Mouse (Mus musculus): Measurements from ENCODE around the gene Zbtb16. TPM values are rescaled to one million over a fixed set of nuclear protein-coding genes. Genes with fewer than 3 reads are reported as not detected.

Gene Zbtb16
- polyA plus RNA-seq, 1 experiment, result not detected

DNA sequence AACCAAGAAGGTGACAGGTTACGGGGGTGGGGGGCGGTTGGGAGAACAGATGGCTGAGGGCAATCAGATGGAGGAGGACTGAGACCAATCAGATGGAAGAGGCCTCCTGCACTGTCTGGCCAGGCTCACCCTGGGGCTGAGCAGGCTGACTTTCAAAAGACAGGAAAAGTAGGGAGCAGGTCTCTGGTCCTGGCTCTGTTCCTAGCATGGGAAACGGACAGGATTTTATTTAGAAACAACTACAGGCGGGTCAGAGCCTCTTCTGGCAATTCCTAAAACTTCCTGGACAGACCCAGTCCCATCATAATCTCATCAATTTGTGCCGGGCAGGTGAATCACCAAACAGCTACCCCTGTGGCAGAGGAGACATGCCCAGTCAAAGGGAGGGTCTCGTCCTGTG lies 102.9 kb downstream of the Zbtb16 start:
- Histone ChIP-seq H3K27me3 (ENCODE audit: control insufficient read depth, insufficient read depth, insufficient read length) (peaks cover 9% of the 10 kb centered on the region), H3K4me3 (no peak overlapping the region)

DNA sequence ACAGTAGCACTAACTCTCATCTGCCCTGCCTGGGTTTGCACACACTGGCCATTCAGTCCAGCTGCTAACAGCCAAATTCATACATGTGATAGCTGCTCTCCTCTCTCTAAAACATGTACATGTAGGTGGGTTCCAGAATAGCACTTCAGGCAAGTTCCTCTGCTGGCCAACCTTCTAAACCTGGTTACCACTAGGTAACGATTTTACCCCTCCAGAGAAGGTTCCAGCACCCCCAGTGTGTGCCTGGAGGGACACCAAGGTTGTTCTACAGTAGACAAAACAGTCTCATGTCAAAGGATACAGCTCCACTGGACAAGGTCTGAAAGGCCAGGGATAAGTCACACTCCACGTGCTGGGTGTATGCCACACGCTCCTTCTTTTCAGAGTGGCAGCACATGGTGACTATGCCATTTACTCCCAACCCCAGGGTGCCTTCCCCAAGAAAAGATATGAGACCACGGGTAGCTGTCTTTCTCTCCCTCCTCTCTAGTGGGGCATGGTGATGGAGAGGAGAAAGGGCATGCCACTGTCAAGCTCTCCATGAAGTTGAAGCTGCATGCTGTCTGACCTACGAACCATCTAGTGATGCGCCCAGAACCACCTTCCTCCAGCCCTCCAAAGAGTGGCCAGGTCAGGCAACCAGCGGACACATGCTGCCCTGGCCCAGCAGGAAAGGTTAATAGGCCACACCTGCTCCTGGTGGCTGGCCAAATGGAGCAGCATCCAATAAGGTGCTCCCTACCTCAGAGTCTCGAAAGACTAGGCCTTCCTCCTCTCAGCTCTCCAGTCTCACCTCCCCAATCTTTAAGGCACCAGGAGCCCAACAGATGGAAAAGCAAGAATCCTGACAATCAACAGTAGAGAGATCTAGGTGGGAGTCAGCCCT lies 104.1 kb downstream of the Zbtb16 start:
- TF ChIP-seq SRF (IDR thresholded peaks at IDR 0.05; ENCODE audit: control insufficient read depth, insufficient read length, low read depth), result no peak
- TF ChIP-seq POLR2A (IDR thresholded peaks at IDR 0.05; ENCODE audit: insufficient read length, low read depth), result no peak
- TF ChIP-seq MYOG (IDR thresholded peaks at IDR 0.05; ENCODE audit: control insufficient read depth in 1 of 3, insufficient read depth in 1 of 3, insufficient read length in 2 of 3, low read depth in 2 of 3), result no peak
- no peak for TF ChIP-seq TCF3 (IDR thresholded peaks at IDR 0.05; ENCODE audit: insufficient read length, low read depth)
- TF ChIP-seq REST (IDR thresholded peaks at IDR 0.05; ENCODE audit: insufficient read depth, insufficient read length), result no peak
- no peak for TF ChIP-seq POLR2AphosphoS2 (IDR thresholded peaks at IDR 0.05; ENCODE audit: insufficient read length, low read depth)
- no peak for TF ChIP-seq MYOD1 (IDR thresholded peaks at IDR 0.05; ENCODE audit: control insufficient read depth in 1 of 3, insufficient read length in 2 of 3, low read depth in 2 of 3)
- TF ChIP-seq MAX (IDR thresholded peaks at IDR 0.05; ENCODE audit: low read depth), result no peak
- no peak for TF ChIP-seq TCF12 (IDR thresholded peaks at IDR 0.05; ENCODE audit: insufficient read depth, poor library complexity, severe bottlenecking)
- no peak for TF ChIP-seq CEBPB (IDR thresholded peaks at IDR 0.05; ENCODE audit: insufficient read depth, poor library complexity, severe bottlenecking)
- TF ChIP-seq E2F4 (IDR thresholded peaks at IDR 0.05; ENCODE audit: insufficient read depth), result no peak
- no peak for TF ChIP-seq USF1 (IDR thresholded peaks at IDR 0.05; ENCODE audit: low read depth)
- no peak overlapping the region for H3K4me2 ChIP-seq (ENCODE audit: low read depth)
- no peaks in the 10 kb centered on the region for H3K79me2 ChIP-seq (ENCODE audit: control insufficient read depth, insufficient read depth)
- H3K4me3 ChIP-seq, result no peak overlapping the region
- H3K36me3 ChIP-seq (ENCODE audit: control insufficient read depth, insufficient read depth), result no peaks in the 10 kb centered on the region
- no peak overlapping the region for H3ac ChIP-seq (ENCODE audit: control insufficient read depth, insufficient read length)
- peaks cover 9% of the 10 kb centered on the region for H3K27me3 ChIP-seq (ENCODE audit: control insufficient read depth, insufficient read depth, insufficient read length)

More for the DNA sequence above, 102.9 kb downstream of the Zbtb16 start:
- H3ac ChIP-seq (ENCODE audit: control insufficient read depth, insufficient read length), result no peak overlapping the region
- no peaks in the 10 kb centered on the region for H3K79me2 ChIP-seq (ENCODE audit: control insufficient read depth, insufficient read depth)
- TF ChIP-seq E2F4 (IDR thresholded peaks at IDR 0.05; ENCODE audit: insufficient read depth), result no peak
- no peaks in the 10 kb centered on the region for H3K36me3 ChIP-seq (ENCODE audit: control insufficient read depth, insufficient read depth)
- H3K4me2 ChIP-seq (ENCODE audit: low read depth), result peak overlapping the region; percentile 12

DNA sequence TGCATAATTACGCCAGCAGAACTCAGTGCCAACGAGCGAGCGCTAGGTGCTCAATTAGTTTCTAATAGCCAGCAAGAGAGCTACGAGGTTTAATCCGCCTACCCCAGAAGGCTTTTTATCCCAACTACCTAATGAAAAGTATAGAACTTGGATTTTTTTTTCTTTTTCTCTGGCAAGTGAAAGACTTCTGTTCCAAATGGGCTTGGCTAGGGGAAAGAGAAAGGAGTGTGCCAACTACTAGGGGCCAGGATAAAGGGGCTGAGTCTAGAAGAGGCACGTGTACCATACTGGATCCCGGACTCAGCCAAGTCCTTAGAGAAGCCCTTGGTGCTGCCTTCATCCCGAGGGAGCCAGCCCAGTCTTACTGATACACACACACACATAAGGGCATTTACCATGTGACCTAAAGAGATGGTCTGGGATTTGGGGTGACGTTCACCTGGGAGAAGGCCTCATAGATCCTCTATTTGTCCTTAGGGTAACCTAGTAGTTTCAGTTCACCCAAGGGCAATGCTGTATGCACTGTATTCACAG lies 105.5 kb downstream of the Zbtb16 start:
- Histone ChIP-seq H3K27me3 (ENCODE audit: control insufficient read depth, insufficient read depth, insufficient read length) (peaks cover 6% of the 10 kb centered on the region), H3K36me3 (ENCODE audit: control insufficient read depth, insufficient read depth) (no peaks in the 10 kb centered on the region), H3K4me2 (ENCODE audit: low read depth) (no peak overlapping the region), H3K4me3 (no peak overlapping the region), H3K79me2 (ENCODE audit: control insufficient read depth, insufficient read depth) (no peaks in the 10 kb centered on the region), H3ac (ENCODE audit: control insufficient read depth, insufficient read length) (no peak overlapping the region)
- TF ChIP-seq POLR2AphosphoS2 (IDR thresholded peaks at IDR 0.05; ENCODE audit: insufficient read length, low read depth) (no peak), MAX (IDR thresholded peaks at IDR 0.05; ENCODE audit: low read depth) (no peak), POLR2A (IDR thresholded peaks at IDR 0.05; ENCODE audit: insufficient read length, low read depth) (no peak), TCF3 (IDR thresholded peaks at IDR 0.05; ENCODE audit: insufficient read length, low read depth) (no peak), TCF12 (IDR thresholded peaks at IDR 0.05; ENCODE audit: insufficient read depth, poor library complexity, severe bottlenecking) (no peak), E2F4 (IDR thresholded peaks at IDR 0.05; ENCODE audit: insufficient read depth) (no peak)

DNA sequence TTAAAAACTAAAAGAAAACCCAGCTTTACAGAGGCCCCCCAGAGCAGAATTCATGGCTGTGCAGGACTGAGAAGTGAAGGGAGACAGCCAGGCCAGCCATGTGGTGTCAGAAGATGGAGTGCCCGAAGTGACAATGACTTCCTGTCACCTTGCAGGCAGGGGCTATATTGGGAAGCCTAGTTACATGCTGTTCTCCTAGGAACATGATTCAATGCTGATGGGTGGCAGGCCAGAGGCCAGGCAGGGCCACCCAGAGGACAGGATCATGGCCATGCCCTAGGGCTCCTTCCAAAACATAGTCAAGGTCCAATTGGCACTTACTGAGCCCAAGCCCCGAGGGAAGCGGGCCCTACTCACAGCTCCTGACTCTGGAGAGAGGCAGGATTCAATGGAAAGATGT lies 106.6 kb downstream of the Zbtb16 start:
- H3K4me2 ChIP-seq (ENCODE audit: low read depth), result no peak overlapping the region
- H3K27me3 ChIP-seq (ENCODE audit: control insufficient read depth, insufficient read depth, insufficient read length), result no peaks in the 10 kb centered on the region
- H3K36me3 ChIP-seq (ENCODE audit: control insufficient read depth, insufficient read depth), result no peaks in the 10 kb centered on the region
- no peak for TF ChIP-seq TCF3 (IDR thresholded peaks at IDR 0.05; ENCODE audit: insufficient read length, low read depth)
- TF ChIP-seq MYOG (IDR thresholded peaks at IDR 0.05; ENCODE audit: control insufficient read depth in 1 of 3, insufficient read depth in 1 of 3, insufficient read length in 2 of 3, low read depth in 2 of 3), result no peak
- no peak for TF ChIP-seq TCF12 (IDR thresholded peaks at IDR 0.05; ENCODE audit: insufficient read depth, poor library complexity, severe bottlenecking)
- TF ChIP-seq POLR2AphosphoS2 (IDR thresholded peaks at IDR 0.05; ENCODE audit: insufficient read length, low read depth), result no peak
- TF ChIP-seq MAX (IDR thresholded peaks at IDR 0.05; ENCODE audit: low read depth), result no peak
- no peak for TF ChIP-seq USF1 (IDR thresholded peaks at IDR 0.05; ENCODE audit: low read depth)
- TF ChIP-seq MYOD1 (IDR thresholded peaks at IDR 0.05; ENCODE audit: control insufficient read depth in 1 of 3, insufficient read length in 2 of 3, low read depth in 2 of 3), result no peak
- no peak overlapping the region for H3K4me3 ChIP-seq
- no peak overlapping the region for H3ac ChIP-seq (ENCODE audit: control insufficient read depth, insufficient read length)
- no peaks in the 10 kb centered on the region for H3K79me2 ChIP-seq (ENCODE audit: control insufficient read depth, insufficient read depth)

DNA sequence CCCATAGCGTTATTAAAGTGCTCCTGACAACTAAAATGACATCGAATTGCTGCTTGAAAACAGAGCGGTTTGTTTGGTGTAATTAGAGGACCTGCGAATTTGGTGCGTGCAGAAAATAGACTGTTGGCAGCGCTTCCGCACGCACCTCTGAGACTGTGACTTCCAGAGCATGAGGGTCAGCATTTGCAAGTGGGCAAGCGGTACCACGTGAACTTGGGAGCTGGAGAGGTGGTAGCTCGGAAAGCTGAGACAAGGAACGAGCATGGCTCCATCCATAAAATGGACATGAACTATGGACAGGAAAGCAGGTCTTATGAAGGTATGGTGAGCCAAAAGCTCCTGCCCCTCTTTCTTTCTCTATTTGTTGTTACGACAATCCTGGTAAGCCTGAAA lies 107.3 kb downstream of the Zbtb16 start:
- H3K79me2 ChIP-seq (ENCODE audit: control insufficient read depth, insufficient read depth), result no peaks in the 10 kb centered on the region
- no peaks in the 10 kb centered on the region for H3K27me3 ChIP-seq (ENCODE audit: control insufficient read depth, insufficient read depth, insufficient read length)
- TF ChIP-seq POLR2AphosphoS2 (IDR thresholded peaks at IDR 0.05; ENCODE audit: insufficient read length, low read depth) (no peak), TCF3 (IDR thresholded peaks at IDR 0.05; ENCODE audit: insufficient read length, low read depth) (no peak), E2F4 (IDR thresholded peaks at IDR 0.05; ENCODE audit: insufficient read depth) (no peak), USF1 (IDR thresholded peaks at IDR 0.05; ENCODE audit: low read depth) (no peak), SRF (IDR thresholded peaks at IDR 0.05; ENCODE audit: control insufficient read depth, insufficient read length, low read depth) (no peak), TCF12 (IDR thresholded peaks at IDR 0.05; ENCODE audit: insufficient read depth, poor library complexity, severe bottlenecking) (no peak), CEBPB (IDR thresholded peaks at IDR 0.05; ENCODE audit: insufficient read depth, poor library complexity, severe bottlenecking) (no peak), POLR2A (IDR thresholded peaks at IDR 0.05; ENCODE audit: insufficient read length, low read depth) (no peak), MYOG (IDR thresholded peaks at IDR 0.05; ENCODE audit: control insufficient read depth in 1 of 3, insufficient read depth in 1 of 3, insufficient read length in 2 of 3, low read depth in 2 of 3) (no peak), MYOD1 (IDR thresholded peaks at IDR 0.05; ENCODE audit: control insufficient read depth in 1 of 3, insufficient read length in 2 of 3, low read depth in 2 of 3) (no peak), REST (IDR thresholded peaks at IDR 0.05; ENCODE audit: insufficient read depth, insufficient read length) (no peak)
- H3K4me2 ChIP-seq (ENCODE audit: low read depth), result no peak overlapping the region
- no peak overlapping the region for H3K4me3 ChIP-seq
- no peaks in the 10 kb centered on the region for H3K36me3 ChIP-seq (ENCODE audit: control insufficient read depth, insufficient read depth)
- no peak overlapping the region for H3ac ChIP-seq (ENCODE audit: control insufficient read depth, insufficient read length)
